Mouse (Mus musculus): Measurements from ENCODE around the gene Sh3bgr. TPM values are rescaled to one million over a fixed set of nuclear protein-coding genes. Genes with fewer than 3 reads are reported as not detected.

The Sh3bgr gene
- polyA plus RNA-seq, 1 experiment, result 1.8 TPM

DNA sequence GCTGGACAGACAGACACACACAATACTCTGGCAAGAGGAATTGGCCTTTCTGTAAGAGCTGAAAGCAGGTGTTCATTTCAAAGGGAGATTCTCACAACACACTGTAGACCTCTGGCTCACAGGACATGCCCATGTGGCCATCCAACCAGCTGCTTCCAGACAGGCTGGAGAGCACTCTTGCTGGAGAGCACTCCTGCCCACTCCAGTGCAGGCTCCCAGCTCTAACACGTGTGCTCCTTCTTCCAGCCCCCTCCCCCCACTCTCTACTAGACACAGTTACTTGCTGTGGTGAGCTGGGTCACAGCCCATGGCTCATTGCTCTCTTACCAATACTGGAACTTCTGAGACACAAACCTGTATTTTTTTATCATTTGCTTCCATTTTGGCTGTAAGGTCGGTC, 24.9 kb upstream of the Sh3bgr start:
- Histone ChIP-seq H3K36me3 (ENCODE audit: control insufficient read depth, insufficient read depth, low read length) (peaks cover 3% of the 10 kb centered on the region), H3K4me3 (ENCODE audit: control insufficient read depth, low read depth, low read length) (no peak overlapping the region), H3K27ac (ENCODE audit: control insufficient read depth, insufficient read depth, low read depth, low read length) (no peak overlapping the region), H3K4me1 (ENCODE audit: control insufficient read depth, insufficient read depth, low read length) (no peaks in the 10 kb centered on the region), H3K27me3 (ENCODE audit: control insufficient read depth, insufficient read depth, low read length) (no peaks in the 10 kb centered on the region)
- TF ChIP-seq CTCF (IDR thresholded peaks at IDR 0.05; ENCODE audit: control insufficient read depth, insufficient read depth, insufficient replicate concordance, low read depth, low read length), result no peak

DNA sequence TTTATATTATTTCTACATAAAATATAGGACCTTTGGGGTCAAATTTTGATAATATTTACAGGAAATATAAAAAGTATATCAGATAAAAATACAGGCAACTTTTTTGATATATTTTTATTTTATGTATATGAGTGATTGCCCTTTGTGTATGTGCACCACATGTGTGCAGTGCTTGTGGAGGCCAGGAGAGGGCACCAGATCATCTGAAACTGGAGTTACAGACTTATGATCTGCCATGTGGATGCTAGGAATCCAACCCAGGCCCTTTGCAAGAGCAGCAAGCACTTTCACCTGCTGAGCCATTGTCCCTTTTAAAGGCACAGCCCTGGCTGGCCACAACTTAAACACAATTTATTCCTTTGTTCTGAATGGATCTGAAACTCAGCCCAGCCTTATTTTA, 21.1 kb upstream of the Sh3bgr start:
- H3K4me1 ChIP-seq (ENCODE audit: control insufficient read depth, insufficient read depth, low read length), result no peaks in the 10 kb centered on the region
- H3K27ac ChIP-seq (ENCODE audit: control insufficient read depth, insufficient read depth, low read depth, low read length), result no peak overlapping the region
- H3K4me3 ChIP-seq (ENCODE audit: control insufficient read depth, low read depth, low read length), result no peak overlapping the region
- peaks cover 3% of the 10 kb centered on the region for H3K36me3 ChIP-seq (ENCODE audit: control insufficient read depth, insufficient read depth, low read length)
- H3K27me3 ChIP-seq (ENCODE audit: control insufficient read depth, insufficient read depth, low read length), result no peaks in the 10 kb centered on the region
- no peak for TF ChIP-seq POLR2A (IDR thresholded peaks at IDR 0.05; ENCODE audit: control insufficient read depth, low read depth, low read length)
- TF ChIP-seq CTCF (IDR thresholded peaks at IDR 0.05; ENCODE audit: control insufficient read depth, insufficient read depth, insufficient replicate concordance, low read depth, low read length), result no peak

DNA sequence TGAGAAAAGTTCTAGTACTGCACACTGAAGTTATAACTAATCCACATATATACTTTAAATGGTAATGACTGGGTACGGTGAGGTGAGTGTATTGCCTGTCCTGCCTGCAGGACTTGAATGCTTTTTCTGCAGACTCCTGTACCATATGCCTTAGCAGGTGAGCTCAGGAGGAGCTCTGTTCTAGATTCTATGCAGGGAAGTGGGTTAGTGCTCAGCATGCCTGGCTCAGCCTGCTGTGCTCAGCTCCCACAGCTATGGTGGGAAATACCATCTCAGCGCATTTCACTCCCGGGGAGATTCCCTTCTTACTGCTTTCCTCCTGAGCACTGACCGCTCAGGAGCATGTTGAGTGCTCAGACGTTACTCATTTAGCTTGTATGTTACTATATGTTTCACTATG, 12.6 kb upstream of the Sh3bgr start:
- TF ChIP-seq CTCF (IDR thresholded peaks at IDR 0.05; ENCODE audit: control insufficient read depth, insufficient read depth, insufficient replicate concordance, low read depth, low read length) (no peak), POLR2A (IDR thresholded peaks at IDR 0.05; ENCODE audit: control insufficient read depth, low read depth, low read length) (no peak)
- Histone ChIP-seq H3K4me3 (ENCODE audit: control insufficient read depth, low read depth, low read length) (no peak overlapping the region), H3K36me3 (ENCODE audit: control insufficient read depth, insufficient read depth, low read length) (no peaks in the 10 kb centered on the region; the same call in 1 of the 2 replicates), H3K27ac (ENCODE audit: control insufficient read depth, insufficient read depth, low read depth, low read length) (no peak overlapping the region), H3K4me1 (ENCODE audit: control insufficient read depth, insufficient read depth, low read length) (peaks cover 6% of the 10 kb centered on the region), H3K27me3 (ENCODE audit: control insufficient read depth, insufficient read depth, low read length) (no peaks in the 10 kb centered on the region)

DNA sequence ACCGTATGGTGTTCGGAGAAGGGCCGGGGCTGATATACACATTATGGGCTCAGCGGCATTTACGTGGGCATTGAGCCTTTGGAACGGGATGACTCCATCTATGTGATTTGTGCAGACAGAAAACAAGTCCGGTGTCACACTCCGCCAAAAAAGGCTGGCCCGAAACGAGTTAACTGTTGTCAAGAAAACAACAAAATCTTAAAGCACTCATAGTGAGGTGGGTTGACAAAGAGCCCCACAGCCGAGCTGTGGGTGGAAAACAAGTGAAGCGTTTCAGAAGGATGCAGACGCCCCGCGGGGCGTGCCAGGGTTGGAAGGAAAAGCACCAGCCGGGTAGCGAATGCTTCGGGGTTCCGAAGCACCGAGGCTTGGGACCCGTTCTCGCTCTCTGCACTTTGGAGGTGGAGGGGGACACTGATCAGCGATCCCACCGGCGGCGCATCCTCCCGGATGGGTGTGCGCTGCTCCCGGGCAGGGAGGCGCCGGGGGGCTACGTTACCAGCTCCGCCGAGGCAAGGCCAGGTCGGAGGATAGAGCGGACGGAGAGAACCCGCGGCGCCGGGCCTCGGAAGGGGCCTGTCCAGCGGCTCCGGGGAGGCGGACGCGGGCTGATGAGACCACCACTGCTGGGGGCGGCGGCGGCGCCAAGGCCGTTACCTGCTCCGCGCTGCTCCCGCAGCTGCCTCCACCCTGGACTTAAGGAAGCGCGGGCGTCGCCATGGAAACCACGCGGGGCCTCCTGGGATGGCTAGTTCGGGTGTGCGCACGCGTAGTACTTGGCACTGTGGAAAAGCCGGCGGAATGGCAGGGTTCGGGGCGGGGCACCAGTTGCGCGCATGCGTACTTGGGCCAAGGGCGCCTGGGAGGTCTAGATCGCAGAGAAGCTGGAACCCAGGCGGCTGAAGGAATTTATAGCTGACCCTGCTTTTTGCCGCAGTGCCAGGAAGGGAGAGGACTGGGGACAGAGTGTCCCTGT, 8.4 kb upstream of the Sh3bgr start, which contains the start of gene Lca5l:
Lca5l (minus strand) TSS at position 741 of the 976 bp plus-strand sequence.
- TF ChIP-seq POLR2A (IDR thresholded peaks at IDR 0.05; ENCODE audit: control insufficient read depth, low read depth, low read length), result peak; percentile 96
- no peak for TF ChIP-seq CTCF (IDR thresholded peaks at IDR 0.05; ENCODE audit: control insufficient read depth, insufficient read depth, insufficient replicate concordance, low read depth, low read length)
- Histone ChIP-seq H3K27ac (ENCODE audit: control insufficient read depth, insufficient read depth, low read depth, low read length) (peak within 1 kb of the TSS; percentile 88), H3K36me3 (ENCODE audit: control insufficient read depth, insufficient read depth, low read length) (no peaks in the 10 kb centered on the region; the same call in 1 of the 2 replicates), H3K27me3 (ENCODE audit: control insufficient read depth, insufficient read depth, low read length) (no peaks in the 10 kb centered on the region), H3K4me1 (ENCODE audit: control insufficient read depth, insufficient read depth, low read length) (peaks cover 6% of the 10 kb centered on the region), H3K4me3 (ENCODE audit: control insufficient read depth, low read depth, low read length) (peak within 1 kb of the TSS; percentile 82)

DNA sequence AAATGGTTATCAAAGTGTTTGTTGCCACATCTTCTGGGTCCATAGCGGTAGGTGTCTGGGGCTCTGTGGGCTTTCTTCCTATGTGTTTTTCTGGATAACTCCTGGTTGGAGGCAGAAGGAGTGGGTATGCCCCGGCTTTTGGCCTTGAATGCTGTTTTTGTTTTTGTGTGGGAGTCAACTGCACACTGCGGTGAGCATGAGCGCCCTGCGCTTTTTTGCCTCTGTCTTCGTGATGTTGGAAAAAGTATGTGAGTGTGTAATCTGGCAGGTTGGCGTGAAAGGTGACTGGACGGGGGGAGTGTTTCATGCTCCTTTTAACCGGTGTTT, 415 bp downstream of the Sh3bgr start:
- Histone ChIP-seq H3K36me3 (ENCODE audit: control insufficient read depth, insufficient read depth, low read length) (no peaks in the 10 kb centered on the region), H3K27ac (ENCODE audit: control insufficient read depth, insufficient read depth, low read depth, low read length) (peak overlapping the region; percentile 75), H3K4me3 (ENCODE audit: control insufficient read depth, low read depth, low read length) (peak overlapping the region; percentile 66), H3K4me1 (ENCODE audit: control insufficient read depth, insufficient read depth, low read length) (peaks cover 9% of the 10 kb centered on the region), H3K27me3 (ENCODE audit: control insufficient read depth, insufficient read depth, low read length) (no peaks in the 10 kb centered on the region)
- no peak for TF ChIP-seq POLR2A (IDR thresholded peaks at IDR 0.05; ENCODE audit: control insufficient read depth, low read depth, low read length)
- no peak for TF ChIP-seq CTCF (IDR thresholded peaks at IDR 0.05; ENCODE audit: control insufficient read depth, insufficient read depth, insufficient replicate concordance, low read depth, low read length)

DNA sequence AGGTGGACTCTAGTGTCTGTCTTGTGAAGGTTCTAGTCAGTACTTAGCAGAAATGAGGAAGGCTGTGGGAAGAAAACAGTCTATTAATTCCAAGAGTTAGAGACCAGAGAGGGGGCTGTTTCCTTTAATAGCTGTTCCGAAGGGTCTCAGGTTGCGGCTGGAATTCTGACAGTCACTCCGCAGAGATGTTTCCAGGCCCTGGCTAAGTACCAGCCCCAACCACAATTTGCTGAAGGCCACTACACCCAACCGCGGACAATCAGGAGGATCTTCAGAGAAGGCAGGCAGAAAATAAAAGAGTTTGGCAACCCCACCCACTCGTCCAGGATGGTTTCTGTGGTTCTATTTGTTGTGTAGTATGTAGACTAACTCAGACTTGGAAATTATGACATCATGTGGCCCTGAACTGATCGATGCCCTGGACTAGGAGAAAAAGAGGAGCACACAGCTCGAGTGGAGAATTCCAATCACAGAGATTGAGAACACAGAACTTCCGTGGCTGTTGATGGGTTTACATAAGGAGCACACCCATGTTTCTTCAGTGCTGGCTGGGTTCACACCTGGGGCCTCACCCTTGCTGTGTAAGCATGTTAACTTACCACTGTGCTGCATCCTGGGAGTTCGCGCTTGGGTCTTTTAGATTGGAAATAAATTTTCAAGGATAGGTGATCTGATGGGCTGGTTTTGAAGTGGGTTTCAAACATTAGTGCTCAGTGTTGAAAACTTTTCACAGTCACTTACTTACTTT, 1.4 kb downstream of the Sh3bgr start:
- Histone ChIP-seq H3K4me1 (ENCODE audit: control insufficient read depth, insufficient read depth, low read length) (peaks cover 9% of the 10 kb centered on the region), H3K27me3 (ENCODE audit: control insufficient read depth, insufficient read depth, low read length) (no peaks in the 10 kb centered on the region), H3K27ac (ENCODE audit: control insufficient read depth, insufficient read depth, low read depth, low read length) (no peak overlapping the region), H3K4me3 (ENCODE audit: control insufficient read depth, low read depth, low read length) (no peak overlapping the region), H3K36me3 (ENCODE audit: control insufficient read depth, insufficient read depth, low read length) (no peaks in the 10 kb centered on the region)
- TF ChIP-seq CTCF (IDR thresholded peaks at IDR 0.05; ENCODE audit: control insufficient read depth, insufficient read depth, insufficient replicate concordance, low read depth, low read length), result no peak
- no peak for TF ChIP-seq POLR2A (IDR thresholded peaks at IDR 0.05; ENCODE audit: control insufficient read depth, low read depth, low read length)

DNA sequence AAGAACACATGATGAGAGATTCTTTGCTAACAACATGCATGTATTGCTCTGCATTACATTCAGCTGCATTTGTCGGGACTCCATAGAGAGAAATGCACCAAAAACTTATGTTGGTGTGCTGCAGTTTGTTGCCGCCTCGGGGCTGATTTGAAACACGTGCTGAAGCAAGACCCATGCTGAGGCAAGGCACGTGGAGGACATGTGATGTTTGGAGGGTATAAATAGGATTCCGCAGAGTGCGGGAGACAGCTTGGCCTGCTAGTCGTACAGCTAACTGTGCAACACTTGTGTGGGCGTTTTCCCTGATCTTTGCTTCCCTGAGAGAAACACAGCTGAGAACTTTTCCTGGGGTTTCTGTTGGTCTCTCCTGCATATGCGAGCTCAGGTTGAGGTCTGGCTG, 9.5 kb downstream of the Sh3bgr start:
- no peaks in the 10 kb centered on the region for H3K27me3 ChIP-seq (ENCODE audit: control insufficient read depth, insufficient read depth, low read length)
- H3K36me3 ChIP-seq (ENCODE audit: control insufficient read depth, insufficient read depth, low read length), result no peaks in the 10 kb centered on the region
- H3K4me3 ChIP-seq (ENCODE audit: control insufficient read depth, low read depth, low read length), result no peak overlapping the region
- TF ChIP-seq CTCF (IDR thresholded peaks at IDR 0.05; ENCODE audit: control insufficient read depth, insufficient read depth, insufficient replicate concordance, low read depth, low read length) (no peak), POLR2A (IDR thresholded peaks at IDR 0.05; ENCODE audit: control insufficient read depth, low read depth, low read length) (no peak)
- no peak overlapping the region for H3K27ac ChIP-seq (ENCODE audit: control insufficient read depth, insufficient read depth, low read depth, low read length)
- no peaks in the 10 kb centered on the region for H3K4me1 ChIP-seq (ENCODE audit: control insufficient read depth, insufficient read depth, low read length)

All from testis, adult 2 months (tissue).